Mouse (Mus musculus): Measurements from ENCODE around the gene Nipal1. TPM values are rescaled to one million over a fixed set of nuclear protein-coding genes. Genes with fewer than 3 reads are reported as not detected.

The Nipal1 gene
- polyA plus RNA-seq (2016; fragmentation: Nextera tagmentation; extraction: Ambion mirVana) = 1.2 and 2.6 TPM in 2 replicates

DNA sequence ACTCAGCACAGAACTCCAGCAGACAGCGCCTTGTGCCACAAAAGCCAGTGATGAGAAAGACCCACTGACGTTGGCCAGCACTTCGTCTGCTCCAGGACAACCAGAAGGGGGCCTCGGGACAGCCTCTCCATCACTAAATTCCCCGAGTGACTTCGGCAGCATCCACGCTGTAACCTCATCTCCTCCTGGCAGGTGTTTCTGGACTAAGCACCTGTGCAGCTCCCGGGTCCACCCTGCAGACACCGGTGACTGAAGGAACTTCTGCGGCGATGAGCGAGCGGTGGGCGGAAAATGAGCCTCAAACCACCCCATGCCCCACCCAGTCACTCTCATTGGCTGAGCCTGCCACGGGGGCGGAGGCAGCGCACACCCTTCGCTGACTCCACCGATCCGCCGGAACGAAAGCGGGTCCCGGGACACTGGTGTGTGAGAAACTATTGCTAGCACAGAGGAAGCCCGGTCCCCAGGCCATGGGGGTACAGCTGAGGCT lies at the start of gene Nipal1:
Gene Nipal1, plus strand, starts transcription at position 378 of the 490 bp plus-strand sequence.
- H3K36me3 ChIP-seq = no peaks in the 10 kb centered on the region
- H3K9me3 ChIP-seq (replicated peaks) = no peaks in the 10 kb centered on the region
- peak; percentile 89 for ATAC-seq
- peaks cover 14% of the 10 kb centered on the region for H3K4me1 ChIP-seq
- peak within 1 kb of the TSS; percentile 59 for H3K4me3 ChIP-seq
- peak within 1 kb of the TSS; percentile 83 for H3K4me2 ChIP-seq
- H3K9ac ChIP-seq = peak within 1 kb of the TSS; percentile 35
- no peak within 1 kb of the TSS for H3K27ac ChIP-seq
- 3% methylated on average over 25 of the region's 25 CpGs for WGBS (ENCODE audit: insufficient replicate concordance)
- peaks cover 56% of the 10 kb centered on the region for H3K27me3 ChIP-seq (replicated peaks)

DNA sequence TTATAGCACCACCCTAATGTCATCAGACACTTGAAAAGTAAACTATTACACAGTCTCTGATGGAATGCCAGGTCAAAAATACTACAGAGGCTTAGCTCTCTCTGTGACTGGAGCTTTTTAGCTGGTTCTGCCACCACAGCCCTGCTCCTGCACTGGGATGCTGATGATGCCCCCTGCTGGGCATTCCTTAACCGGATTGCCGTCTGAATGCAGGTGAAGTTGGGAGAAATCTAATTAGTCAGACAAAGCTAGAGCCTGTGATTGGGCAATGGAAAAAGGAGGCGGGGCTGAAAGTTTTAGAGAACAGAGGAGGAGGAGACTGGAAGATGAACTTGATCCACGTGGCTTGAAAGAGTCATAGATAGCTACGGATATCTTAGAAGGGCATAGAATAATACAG lies 46.6 kb upstream of the Nipal1 start:
- Histone ChIP-seq H3K36me3 (no peaks in the 10 kb centered on the region), H3K4me2 (no peak overlapping the region), H3K4me3 (no peak overlapping the region), H3K9ac (no peak overlapping the region), H3K9me3 (replicated peaks) (no peaks in the 10 kb centered on the region), H3K4me1 (no peaks in the 10 kb centered on the region), H3K27ac (no peak overlapping the region), H3K27me3 (replicated peaks) (no peaks in the 10 kb centered on the region)
- peak; percentile 44; the same call in 1 of the 2 replicates for ATAC-seq
- 12% methylated on average over 5 of the region's 5 CpGs for WGBS (ENCODE audit: insufficient replicate concordance)

DNA sequence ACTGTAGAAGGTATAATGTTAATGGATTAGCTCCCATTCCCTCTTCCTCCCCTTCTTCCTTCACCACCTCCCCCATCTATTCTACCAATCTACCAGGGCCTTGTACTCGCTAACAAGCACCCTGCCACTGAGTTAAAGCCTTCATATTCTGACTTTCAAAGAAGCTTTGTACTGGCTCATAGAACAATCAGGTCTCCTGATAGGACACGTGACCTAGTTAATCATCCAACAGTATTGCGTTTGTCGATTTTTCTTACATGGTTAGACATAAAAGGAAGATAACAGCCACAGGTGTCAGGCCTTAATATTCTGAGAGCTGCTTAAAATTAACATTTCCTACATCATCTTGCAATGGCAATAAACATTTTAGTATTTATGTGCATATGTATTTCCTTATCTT lies 44.5 kb upstream of the Nipal1 start:
- no peak overlapping the region for H3K9ac ChIP-seq
- no peaks in the 10 kb centered on the region for H3K27me3 ChIP-seq (replicated peaks)
- 74% methylated on average over 4 of the region's 4 CpGs for WGBS (ENCODE audit: insufficient replicate concordance)
- H3K4me3 ChIP-seq = no peak overlapping the region
- no peak for ATAC-seq
- no peaks in the 10 kb centered on the region for H3K4me1 ChIP-seq
- H3K4me2 ChIP-seq = no peak overlapping the region
- H3K27ac ChIP-seq = no peak overlapping the region
- no peaks in the 10 kb centered on the region for H3K9me3 ChIP-seq (replicated peaks)
- H3K36me3 ChIP-seq = no peaks in the 10 kb centered on the region

DNA sequence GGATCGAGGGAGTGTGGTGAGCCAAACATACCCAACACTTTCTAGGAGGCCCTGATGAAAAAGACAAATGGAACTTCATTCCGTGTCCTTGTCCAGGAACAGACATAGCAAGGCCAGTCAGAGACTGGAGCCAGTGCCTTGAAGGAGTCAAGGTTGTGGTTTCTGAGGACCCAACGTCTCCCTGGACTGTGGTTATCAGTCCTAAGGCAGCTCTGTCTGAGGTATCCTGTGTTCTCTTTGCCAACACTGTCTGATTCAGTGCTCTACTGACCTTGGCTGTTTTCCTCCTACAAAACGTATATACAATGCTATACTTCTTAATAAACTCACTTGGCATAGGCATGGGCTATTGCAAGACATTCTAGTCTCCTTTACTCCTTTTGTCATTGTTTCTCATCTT lies 30.2 kb upstream of the Nipal1 start:
- Histone ChIP-seq H3K4me3 (no peak overlapping the region), H3K27ac (no peak overlapping the region), H3K4me2 (no peak overlapping the region), H3K9ac (no peak overlapping the region), H3K27me3 (replicated peaks) (no peaks in the 10 kb centered on the region), H3K36me3 (no peaks in the 10 kb centered on the region), H3K4me1 (no peaks in the 10 kb centered on the region), H3K9me3 (replicated peaks) (no peaks in the 10 kb centered on the region)
- no peak for ATAC-seq
- 40% methylated on average over 4 of the region's 4 CpGs for WGBS (ENCODE audit: insufficient replicate concordance)

DNA sequence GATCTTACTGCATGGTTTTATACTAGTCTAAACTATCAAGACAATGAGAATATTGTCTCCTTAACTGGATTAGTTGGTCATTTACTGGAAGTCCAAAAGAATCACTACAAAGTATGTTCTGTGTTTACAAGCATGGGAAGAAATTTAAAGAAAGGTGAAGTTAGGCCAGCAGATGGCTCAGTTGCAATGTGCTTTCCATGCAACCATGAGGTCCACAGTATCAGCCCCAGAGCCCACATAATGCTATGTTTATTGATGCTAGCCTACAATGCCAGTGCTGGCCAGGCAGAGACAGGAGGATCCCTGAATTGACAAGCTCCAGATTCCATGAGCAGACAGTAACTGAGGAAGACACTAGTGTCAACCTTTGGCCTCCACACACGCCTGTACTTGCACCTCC lies 26.6 kb upstream of the Nipal1 start:
- Histone ChIP-seq H3K9me3 (replicated peaks) (no peaks in the 10 kb centered on the region), H3K4me2 (no peak overlapping the region), H3K27ac (no peak overlapping the region), H3K4me1 (no peaks in the 10 kb centered on the region), H3K27me3 (replicated peaks) (no peaks in the 10 kb centered on the region), H3K4me3 (no peak overlapping the region), H3K36me3 (no peaks in the 10 kb centered on the region), H3K9ac (no peak overlapping the region)
- no peak for ATAC-seq
- 48% methylated on average over 1 of the region's 1 CpGs for WGBS (ENCODE audit: insufficient replicate concordance)

DNA sequence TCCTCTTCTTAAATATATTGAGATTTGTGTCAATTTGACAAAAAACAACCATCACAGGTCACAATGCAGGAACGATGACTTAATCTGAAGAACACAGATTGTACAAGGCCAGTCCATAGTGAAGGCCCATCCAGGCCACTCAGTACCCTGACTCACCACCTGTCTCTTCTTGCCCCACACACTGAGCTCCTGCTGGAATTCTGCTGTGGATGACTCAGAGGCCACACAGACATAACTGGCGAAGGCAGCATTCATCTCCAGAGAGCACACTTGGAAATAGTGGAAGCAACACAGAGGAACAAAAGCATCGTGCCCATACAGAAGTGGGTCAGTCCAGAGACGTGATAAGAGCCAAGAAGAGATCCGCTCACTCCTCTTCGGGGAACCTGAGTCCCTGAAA lies 17.6 kb upstream of the Nipal1 start:
- Histone ChIP-seq H3K4me1 (no peaks in the 10 kb centered on the region), H3K9me3 (replicated peaks) (no peaks in the 10 kb centered on the region), H3K27me3 (replicated peaks) (no peaks in the 10 kb centered on the region), H3K4me2 (no peak overlapping the region), H3K4me3 (no peak overlapping the region), H3K36me3 (no peaks in the 10 kb centered on the region), H3K27ac (no peak overlapping the region), H3K9ac (no peak overlapping the region)
- 69% methylated on average over 6 of the region's 6 CpGs for WGBS (ENCODE audit: insufficient replicate concordance)
- ATAC-seq = no peak

DNA sequence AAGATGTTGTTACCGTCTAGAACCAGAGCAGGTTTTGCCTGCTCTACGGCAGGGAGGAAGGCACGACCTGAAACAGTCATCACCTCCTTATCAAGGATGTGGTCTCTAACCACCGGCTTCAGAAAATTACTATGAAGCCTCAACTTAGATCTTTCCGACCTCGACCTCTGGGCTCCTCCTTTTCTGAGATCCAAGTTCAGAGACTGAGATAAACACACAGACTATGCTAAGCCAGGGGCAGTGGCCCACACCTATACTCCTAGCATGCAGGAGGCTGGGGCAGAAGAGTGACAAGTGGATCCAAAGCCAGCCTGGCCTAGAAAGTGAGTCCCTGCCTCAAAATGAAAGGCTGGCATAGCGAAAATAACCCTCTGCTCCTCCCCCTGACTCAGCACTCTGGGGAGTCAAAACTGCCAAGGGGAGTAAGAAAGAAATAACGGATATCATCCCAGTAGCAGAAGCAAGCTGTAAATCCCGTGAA lies 12.8 kb upstream of the Nipal1 start:
- no peak overlapping the region for H3K9ac ChIP-seq
- no peaks in the 10 kb centered on the region for H3K9me3 ChIP-seq (replicated peaks)
- no peaks in the 10 kb centered on the region for H3K4me1 ChIP-seq
- ATAC-seq = no peak; the same call in 1 of the 2 replicates
- no peak overlapping the region for H3K27ac ChIP-seq
- no peak overlapping the region for H3K4me3 ChIP-seq
- H3K4me2 ChIP-seq = peak overlapping the region; percentile 18
- 35% methylated on average over 9 of the region's 9 CpGs for WGBS (ENCODE audit: insufficient replicate concordance)
- H3K36me3 ChIP-seq = no peaks in the 10 kb centered on the region
- H3K27me3 ChIP-seq (replicated peaks) = no peaks in the 10 kb centered on the region

DNA sequence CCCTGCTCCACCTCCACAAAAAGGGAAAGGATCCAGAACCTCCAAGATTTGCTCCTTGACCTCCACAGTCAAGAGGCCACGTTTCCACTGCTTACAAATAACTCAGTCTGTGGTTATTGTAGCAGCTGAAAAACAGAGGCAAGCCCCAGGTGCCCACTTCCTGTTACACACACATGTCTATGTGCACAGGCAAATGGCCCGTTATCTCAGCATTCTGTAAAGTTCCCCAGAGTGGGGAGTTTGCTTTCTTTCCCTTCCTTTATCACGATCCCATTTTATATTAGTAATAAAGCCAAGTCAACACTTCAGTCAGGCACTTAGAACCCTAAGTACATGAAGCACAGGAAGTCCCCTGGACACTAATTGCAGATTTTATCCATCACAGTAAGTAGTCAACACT lies 11.5 kb upstream of the Nipal1 start:
- Histone ChIP-seq H3K27ac (no peak overlapping the region), H3K36me3 (no peaks in the 10 kb centered on the region), H3K27me3 (replicated peaks) (no peaks in the 10 kb centered on the region), H3K4me1 (no peaks in the 10 kb centered on the region), H3K4me2 (no peak overlapping the region), H3K4me3 (no peak overlapping the region), H3K9me3 (replicated peaks) (no peaks in the 10 kb centered on the region), H3K9ac (no peak overlapping the region)
- ATAC-seq = no peak
- WGBS (ENCODE audit: insufficient replicate concordance) = 27% methylated on average over 3 of the region's 3 CpGs

DNA sequence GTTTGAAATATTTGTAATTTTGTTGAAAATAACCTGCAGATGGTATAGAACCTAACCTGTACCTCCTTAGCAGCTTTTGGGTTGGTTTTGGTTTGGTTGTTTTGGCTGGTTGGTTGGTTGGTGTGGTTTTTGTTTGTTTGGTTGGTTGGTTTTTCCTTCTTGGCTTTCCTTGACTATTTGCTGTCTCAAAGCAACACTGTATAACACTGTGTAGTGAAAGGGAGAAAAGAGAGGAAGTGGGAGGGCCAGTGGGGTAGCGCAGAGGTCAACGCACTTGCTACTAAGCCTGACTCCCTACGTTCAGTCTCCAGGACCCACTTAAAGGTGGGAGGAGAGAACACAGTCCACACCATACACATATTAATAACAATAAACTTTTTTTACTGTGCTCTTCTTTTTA lies 11.0 kb upstream of the Nipal1 start:
- H3K27ac ChIP-seq = no peak overlapping the region
- 66% methylated on average over 3 of the region's 3 CpGs for whole genome bisulfite sequencing (ENCODE audit: insufficient replicate concordance)

DNA sequence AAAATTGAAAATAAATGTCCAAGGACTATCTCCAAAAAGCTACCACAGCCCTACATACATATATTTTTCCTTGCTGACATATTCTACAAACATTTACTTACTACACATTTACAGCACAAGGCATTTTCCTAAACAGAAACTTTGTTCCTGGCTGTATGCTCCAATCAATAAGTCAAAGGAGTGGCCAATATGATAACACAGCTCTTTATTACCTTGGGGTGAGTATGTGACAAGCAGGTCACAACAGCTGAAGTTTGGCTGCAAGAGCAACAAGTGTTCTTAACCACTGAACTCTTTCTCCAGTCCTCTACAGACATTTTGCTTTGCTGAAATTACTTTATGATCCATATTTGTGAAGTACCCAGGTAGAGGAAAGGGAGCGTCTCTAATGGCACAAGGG lies 7.5 kb upstream of the Nipal1 start:
- H3K9me3 ChIP-seq (replicated peaks) = no peaks in the 10 kb centered on the region
- ATAC-seq = no peak
- H3K4me3 ChIP-seq = no peak overlapping the region
- no peaks in the 10 kb centered on the region for H3K36me3 ChIP-seq
- H3K27me3 ChIP-seq (replicated peaks) = peaks cover 16% of the 10 kb centered on the region
- H3K9ac ChIP-seq = no peak overlapping the region
- no peak overlapping the region for H3K27ac ChIP-seq
- H3K4me1 ChIP-seq = no peaks in the 10 kb centered on the region
- 79% methylated on average over 1 of the region's 1 CpGs for WGBS (ENCODE audit: insufficient replicate concordance)
- no peak overlapping the region for H3K4me2 ChIP-seq

More for the DNA sequence above, 11.0 kb upstream of the Nipal1 start:
- H3K36me3 ChIP-seq = no peaks in the 10 kb centered on the region
- no peaks in the 10 kb centered on the region for H3K9me3 ChIP-seq (replicated peaks)
- no peaks in the 10 kb centered on the region for H3K4me1 ChIP-seq
- H3K4me3 ChIP-seq = no peak overlapping the region
- ATAC-seq = no peak
- H3K27me3 ChIP-seq (replicated peaks) = no peaks in the 10 kb centered on the region
- H3K9ac ChIP-seq = no peak overlapping the region
- no peak overlapping the region for H3K4me2 ChIP-seq

DNA sequence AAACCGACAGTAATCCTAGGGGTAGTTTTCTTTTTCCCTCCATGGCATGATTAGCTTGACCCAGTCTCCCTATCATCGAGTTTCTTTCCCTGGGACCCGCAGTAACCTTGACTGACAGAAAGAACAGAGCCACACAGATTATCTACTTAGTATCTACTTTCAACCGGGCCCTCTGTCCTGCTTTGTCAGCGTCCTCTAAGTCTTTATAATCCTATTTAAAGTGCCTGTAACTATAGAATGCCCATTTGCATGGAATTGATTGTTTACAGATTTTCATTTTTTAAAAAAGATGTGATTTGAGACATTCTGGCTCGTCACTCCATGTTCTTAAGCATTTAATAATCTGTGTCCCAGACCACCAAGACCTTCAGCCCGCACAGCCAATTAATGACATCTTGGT lies 3.9 kb upstream of the Nipal1 start:
- no peak for ATAC-seq
- 58% methylated on average over 7 of the region's 7 CpGs for WGBS (ENCODE audit: insufficient replicate concordance)
- Histone ChIP-seq H3K4me1 (peaks cover 14% of the 10 kb centered on the region), H3K4me2 (no peak overlapping the region), H3K36me3 (no peaks in the 10 kb centered on the region), H3K4me3 (no peak overlapping the region), H3K27ac (no peak overlapping the region), H3K9me3 (replicated peaks) (no peaks in the 10 kb centered on the region), H3K27me3 (replicated peaks) (peaks cover 47% of the 10 kb centered on the region), H3K9ac (no peak overlapping the region)

DNA sequence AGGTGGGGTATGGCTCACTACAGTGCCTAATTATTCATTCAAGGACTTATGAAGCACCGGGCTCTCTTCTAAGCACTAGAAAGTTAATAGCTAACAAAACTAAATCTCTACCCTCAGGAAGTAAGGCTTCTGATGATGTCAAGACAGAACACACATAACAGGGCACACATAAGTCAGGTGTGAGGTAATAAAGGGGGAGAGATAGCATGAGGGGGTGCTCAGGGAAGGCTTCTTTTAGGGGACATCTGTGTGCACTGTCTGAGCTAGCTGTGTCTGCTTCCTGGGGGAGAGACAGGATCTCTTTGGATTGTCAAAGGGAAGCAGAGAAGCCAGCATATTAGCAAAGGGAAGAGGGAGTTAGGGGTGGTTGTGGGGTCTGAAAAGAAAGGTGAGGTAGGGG lies 3.4 kb upstream of the Nipal1 start, which contains the start of gene Cnga1:
Gene Cnga1, minus strand, starts transcription at position 101 of the 400 bp plus-strand sequence.
- no peak within 1 kb of the TSS for H3K4me2 ChIP-seq
- H3K4me1 ChIP-seq = peaks cover 14% of the 10 kb centered on the region
- no peak within 1 kb of the TSS for H3K9ac ChIP-seq
- H3K27me3 ChIP-seq (replicated peaks) = peaks cover 53% of the 10 kb centered on the region
- no peak within 1 kb of the TSS for H3K27ac ChIP-seq
- 75% methylated on average over 1 of the region's 1 CpGs for WGBS (ENCODE audit: insufficient replicate concordance)
- no peaks in the 10 kb centered on the region for H3K36me3 ChIP-seq
- H3K4me3 ChIP-seq = no peak within 1 kb of the TSS
- no peaks in the 10 kb centered on the region for H3K9me3 ChIP-seq (replicated peaks)
- ATAC-seq = no peak

DNA sequence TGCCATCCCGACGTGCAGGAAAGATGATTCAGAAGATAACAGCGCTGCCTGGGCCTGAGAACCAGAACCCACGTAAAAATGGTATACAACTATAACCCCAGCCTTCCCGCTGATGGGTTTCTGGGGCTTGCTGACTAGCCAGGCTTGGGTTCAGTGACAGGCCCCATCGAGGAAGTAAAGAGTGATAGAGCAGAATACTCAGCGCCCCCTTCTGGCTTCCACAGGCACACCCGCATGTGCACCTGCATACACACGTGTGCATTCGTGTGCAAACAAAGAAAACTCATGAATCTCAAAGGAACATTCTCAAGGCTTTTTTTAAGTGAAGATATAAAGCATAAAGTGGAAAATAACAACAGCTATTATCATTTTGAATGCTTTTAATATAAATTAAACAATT lies 1.5 kb upstream of the Nipal1 start:
- Histone ChIP-seq H3K9me3 (replicated peaks) (no peaks in the 10 kb centered on the region), H3K36me3 (no peaks in the 10 kb centered on the region), H3K27me3 (replicated peaks) (peaks cover 56% of the 10 kb centered on the region), H3K4me2 (no peak overlapping the region), H3K9ac (no peak overlapping the region), H3K4me1 (peaks cover 14% of the 10 kb centered on the region), H3K4me3 (no peak overlapping the region), H3K27ac (no peak overlapping the region)
- no peak for ATAC-seq
- WGBS (ENCODE audit: insufficient replicate concordance) = 36% methylated on average over 10 of the region's 10 CpGs
